Mouse (Mus musculus) heart, postnatal 0 days (tissue): ENCODE measurements around the gene Rab3c. TPM values are rescaled to one million over a fixed set of nuclear protein-coding genes. Genes with fewer than 3 reads are reported as not detected.

ENCODE experiments used
- ATAC-seq: fragments of 200-750 bp; cut with Nextera tagmentation; 2 replicates; pipeline ENCODE4 v1.8.0; 2017; ENCODE audit warnings: low read depth, moderate number of reproducible peaks, moderate library complexity; ENCODE audit not compliant: insufficient read depth
- DNase-seq: peaks from one replicate; pipeline ENCODE4 v3.0.0-alpha.2; 2016; ENCODE audit warnings: low spot score
- H3K27ac ChIP-seq: fragments of 300-500 bp; sonication (generic); 2 replicates; pipeline ENCODE4 v1.5.1; 2014; ENCODE audit warnings: low read depth, mild to moderate bottlenecking
- H3K27me3 ChIP-seq: fragments of 300-500 bp; sonication (generic); 2 replicates; pipeline ENCODE4 v1.6.1; 2014; ENCODE audit warnings: low read length, mixed read lengths; ENCODE audit not compliant: control insufficient read depth, insufficient read depth
- H3K36me3 ChIP-seq: fragments of 300-500 bp; sonication (generic); replicated peaks from 2 replicates; pipeline ENCODE4 v1.6.1; 2014; ENCODE audit warnings: low read length, mixed read lengths; ENCODE audit not compliant: control insufficient read depth, insufficient read depth
- H3K4me1 ChIP-seq: fragments of 300-500 bp; sonication (generic); 2 replicates; pipeline ENCODE4 v1.6.1; 2014; ENCODE audit warnings: antibody characterized with exemption; ENCODE audit not compliant: control insufficient read depth, insufficient read depth
- H3K4me2 ChIP-seq: fragments of 300-500 bp; sonication (generic); 2 replicates; pipeline ENCODE4 v1.6.1; 2014; ENCODE audit warnings: low read depth, mild to moderate bottlenecking, low read length, moderate library complexity
- H3K4me3 ChIP-seq: fragments of 300-500 bp; sonication (generic); 2 replicates; pipeline ENCODE4 v1.5.1; 2014; ENCODE audit warnings: low read depth, low read length
- H3K9ac ChIP-seq: fragments of 300-500 bp; sonication (generic); replicated peaks from 2 replicates; pipeline ENCODE4 v1.6.1; 2014; ENCODE audit warnings: low read depth, low read length, mixed read lengths
- H3K9me3 ChIP-seq: fragments of 300-500 bp; sonication (generic); replicated peaks from 2 replicates; pipeline ENCODE4 v1.6.1; 2016; ENCODE audit warnings: low read length; ENCODE audit not compliant: control insufficient read depth
- CTCF ChIP-seq: IDR thresholded peaks from 2 replicates; pipeline ENCODE4 v1.5.1; 2016; ENCODE audit warnings: antibody characterized with exemption, control low read depth, low read depth
- EP300 ChIP-seq: IDR thresholded peaks from 2 replicates; pipeline ENCODE4 v1.6.1; 2016; ENCODE audit warnings: antibody characterized with exemption, low read depth
- WGBS: fragments of 180-500 bp; shearing (Covaris S2); extraction: QIAGEN DNeasy Blood & Tissue Kit; methylation state at CpG from one replicate; pipeline ENCODE4 v1.1.7; 2014; 5-methylcytosine and 5-hydroxymethylcytosine counted together
- polyA plus RNA-seq: library from polyadenylated mRNA; unstranded; fragments of >200 nt; fragmentation: Nextera tagmentation; extraction: Ambion mirVana; gene quantifications from 2 replicates; pipeline ENCODE4 v1.2.1, GENCODE M21; 2015
- total RNA-seq: library from RNA; depleted of rRNA; stranded (reverse); fragments of >200 nt; gene quantifications from 2 replicates; pipeline ENCODE4 v1.2.3, GENCODE M21; 2014; ENCODE audit warnings: low replicate concordance

Gene Rab3c
- total and polyA plus RNA-seq, 2 experiments from 2014 or later, result 0.04 to 0.56 TPM

- Histone ChIP-seq H3K4me2 (no peak overlapping the region), H3K4me1 (no peaks in the 10 kb centered on the region), H3K9ac (no peak overlapping the region), H3K36me3 (no peaks in the 10 kb centered on the region), H3K4me3 (no peak overlapping the region), H3K27ac (no peak overlapping the region), H3K9me3 (no peaks in the 10 kb centered on the region), H3K27me3 (no peaks in the 10 kb centered on the region)
- no peak for TF ChIP-seq EP300
- TF ChIP-seq CTCF, result no peak
- no peak for DNase-seq
- WGBS, result 28% methylated on average over 4 of the region's 4 CpGs
- no peak for ATAC-seq
Observed at GRCm38 (mm10) chr13:110230046-110230445, 50.8 kb downstream of the Rab3c start.

- ATAC-seq (no peak), DNase-seq (no peak)
- no peak overlapping the region for H3K4me3 ChIP-seq
- no peak overlapping the region for H3K27ac ChIP-seq
- 80% methylated on average over 7 of the region's 7 CpGs for WGBS
- no peak overlapping the region for H3K9ac ChIP-seq
- no peaks in the 10 kb centered on the region for H3K9me3 ChIP-seq
- no peaks in the 10 kb centered on the region for H3K4me1 ChIP-seq
- TF ChIP-seq EP300 (no peak), CTCF (no peak)
- H3K27me3 ChIP-seq, result no peaks in the 10 kb centered on the region
- no peak overlapping the region for H3K4me2 ChIP-seq
- H3K36me3 ChIP-seq, result no peaks in the 10 kb centered on the region
Observed at GRCm38 (mm10) chr13:110219195-110219594, 61.6 kb downstream of the Rab3c start.

DNA sequence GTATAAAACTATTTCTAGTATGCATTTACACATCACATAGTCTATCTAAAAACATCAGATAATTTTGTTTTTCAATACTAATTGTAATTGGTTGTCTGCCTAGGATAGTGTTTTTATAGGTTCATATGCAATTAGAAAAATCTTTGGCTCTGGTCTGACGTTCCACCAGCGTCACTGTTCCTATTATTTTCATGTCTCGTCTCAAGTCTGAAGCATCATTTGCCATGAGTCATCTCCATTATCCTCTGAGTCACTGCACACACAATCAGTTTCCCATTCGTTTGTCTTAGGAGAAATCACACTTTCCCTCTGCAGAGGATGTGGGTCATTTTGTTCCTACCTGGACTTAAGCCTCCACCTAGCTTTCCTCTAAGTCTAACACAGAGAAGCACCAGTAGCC lies 62.3 kb downstream of the Rab3c start:
- no peak overlapping the region for H3K9ac ChIP-seq
- H3K4me1 ChIP-seq, result no peaks in the 10 kb centered on the region
- 64% methylated on average over 4 of the region's 4 CpGs for WGBS
- no peak overlapping the region for H3K4me3 ChIP-seq
- H3K27ac ChIP-seq, result no peak overlapping the region
- H3K27me3 ChIP-seq, result no peaks in the 10 kb centered on the region
- ATAC-seq (no peak), DNase-seq (no peak)
- no peaks in the 10 kb centered on the region for H3K9me3 ChIP-seq
- no peaks in the 10 kb centered on the region for H3K36me3 ChIP-seq
- H3K4me2 ChIP-seq, result no peak overlapping the region
- no peak for TF ChIP-seq CTCF
- no peak for TF ChIP-seq EP300

DNA sequence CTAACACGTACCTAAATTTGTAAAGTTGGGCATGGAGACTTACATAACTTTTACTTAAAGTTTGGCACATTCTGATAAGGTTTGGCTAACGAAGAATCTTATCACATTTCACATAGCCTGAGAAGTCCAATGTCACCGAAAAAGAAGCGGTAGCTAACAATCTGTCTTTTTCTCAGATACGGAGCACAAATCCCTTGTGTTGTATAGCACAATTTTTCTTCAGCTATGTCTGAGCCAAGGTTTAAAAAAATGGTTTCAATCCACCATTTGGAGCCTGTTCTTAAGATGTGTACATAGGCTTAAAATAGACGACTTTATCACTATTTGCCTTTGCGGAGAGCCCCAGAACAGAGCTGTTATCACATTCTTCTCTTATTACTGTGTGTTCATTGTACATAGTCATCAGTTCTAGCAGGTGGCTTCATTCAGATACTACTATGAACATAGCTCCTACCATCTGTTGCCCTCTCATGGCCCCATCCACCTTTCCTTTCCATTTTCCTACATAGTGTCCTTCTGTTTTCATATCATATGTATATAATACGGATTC lies 69.2 kb downstream of the Rab3c start:
- no peak overlapping the region for H3K4me3 ChIP-seq
- no peaks in the 10 kb centered on the region for H3K9me3 ChIP-seq
- WGBS, result 47% methylated on average over 8 of the region's 8 CpGs
- no peaks in the 10 kb centered on the region for H3K27me3 ChIP-seq
- ATAC-seq (no peak), DNase-seq (peak; percentile 9)
- no peak overlapping the region for H3K27ac ChIP-seq
- H3K9ac ChIP-seq, result no peak overlapping the region
- TF ChIP-seq EP300 (no peak), CTCF (no peak)
- H3K4me2 ChIP-seq, result no peak overlapping the region
- no peaks in the 10 kb centered on the region for H3K36me3 ChIP-seq
- H3K4me1 ChIP-seq, result no peaks in the 10 kb centered on the region; the same call in 1 of the 2 replicates

DNA sequence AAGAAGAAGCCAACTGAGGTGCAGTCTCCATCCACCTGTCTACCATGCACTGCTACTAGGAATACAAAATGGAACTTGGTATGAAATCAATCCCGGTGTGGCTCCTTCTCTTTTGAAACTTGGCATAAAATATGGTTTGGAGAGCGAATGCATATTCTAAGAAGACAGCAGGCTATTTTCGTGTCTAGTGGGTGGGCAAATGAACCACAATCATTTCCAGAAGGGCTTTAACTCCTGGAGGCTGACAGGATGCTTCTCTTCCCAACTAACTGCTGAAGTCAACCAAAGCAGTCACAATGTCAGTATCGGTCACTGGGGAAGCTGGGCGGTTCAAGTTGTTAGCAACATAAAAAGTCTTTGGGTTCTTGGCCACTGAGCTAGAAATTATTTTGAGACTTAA lies 81.9 kb downstream of the Rab3c start:
- Histone ChIP-seq H3K4me1 (no peaks in the 10 kb centered on the region), H3K36me3 (no peaks in the 10 kb centered on the region), H3K4me3 (no peak overlapping the region), H3K27me3 (no peaks in the 10 kb centered on the region), H3K9ac (no peak overlapping the region), H3K27ac (no peak overlapping the region), H3K4me2 (no peak overlapping the region), H3K9me3 (no peaks in the 10 kb centered on the region)
- ATAC-seq, result no peak
- TF ChIP-seq EP300 (no peak), CTCF (no peak)
- DNase-seq, result no peak
- 74% methylated on average over 5 of the region's 5 CpGs for WGBS

GRCm38 (mm10) chr13:110190039-110190438 lies 90.8 kb downstream of the Rab3c start:
- no peaks in the 10 kb centered on the region for H3K36me3 ChIP-seq
- no peaks in the 10 kb centered on the region for H3K4me1 ChIP-seq
- no peak for DNase-seq
- no peaks in the 10 kb centered on the region for H3K9me3 ChIP-seq
- TF ChIP-seq EP300 (no peak), CTCF (no peak)
- H3K9ac ChIP-seq, result no peak overlapping the region
- ATAC-seq, result no peak
- H3K27me3 ChIP-seq, result no peaks in the 10 kb centered on the region
- 44% methylated on average over 1 of the region's 1 CpGs for WGBS
- no peak overlapping the region for H3K4me3 ChIP-seq
- H3K27ac ChIP-seq, result no peak overlapping the region
- no peak overlapping the region for H3K4me2 ChIP-seq
